Mouse (Mus musculus) embryonic fibroblast, embryonic 13.5 days (primary cell): ENCODE results near the gene Zfp974. TPM values are rescaled to one million over a fixed set of nuclear protein-coding genes. Genes with fewer than 3 reads are reported as not detected.

ENCODE experiments used
- H3K27ac ChIP-seq: 2 replicates; pipeline ENCODE4 v1.5.1; 2012; ENCODE audit warnings: low read length, control low read depth, inconsistent platforms; ENCODE audit not compliant: insufficient read depth
- H3K4me1 ChIP-seq: 2 replicates; pipeline ENCODE4 v1.6.1; 2011; ENCODE audit warnings: low read length; ENCODE audit not compliant: control insufficient read depth, insufficient read depth
- H3K4me3 ChIP-seq: 2 replicates; pipeline ENCODE4 v1.5.1; 2011; ENCODE audit warnings: mild to moderate bottlenecking, control low read depth, low read length; ENCODE audit not compliant: insufficient read depth
- CTCF ChIP-seq: IDR thresholded peaks from 2 replicates; pipeline ENCODE4 v1.5.1; 2011; ENCODE audit warnings: mild to moderate bottlenecking, control low read depth, low read length, moderate library complexity, borderline replicate concordance; ENCODE audit not compliant: insufficient read depth
- POLR2A ChIP-seq: IDR thresholded peaks from 2 replicates; pipeline ENCODE4 v1.6.1; 2011; ENCODE audit warnings: low read depth, mild to moderate bottlenecking, control low read depth, low read length, moderate library complexity
- polyA plus RNA-seq: library from polyadenylated mRNA; stranded (reverse); fragments of >200 nt; gene quantifications from 2 replicates; pipeline ENCODE4 v1.2.4, GENCODE M21; 2011; ENCODE audit warnings: low read depth; ENCODE audit not compliant: missing spikeins, insufficient read length

The Zfp974 gene
- polyA plus RNA-seq, 1 experiment, result 11.1 TPM

DNA sequence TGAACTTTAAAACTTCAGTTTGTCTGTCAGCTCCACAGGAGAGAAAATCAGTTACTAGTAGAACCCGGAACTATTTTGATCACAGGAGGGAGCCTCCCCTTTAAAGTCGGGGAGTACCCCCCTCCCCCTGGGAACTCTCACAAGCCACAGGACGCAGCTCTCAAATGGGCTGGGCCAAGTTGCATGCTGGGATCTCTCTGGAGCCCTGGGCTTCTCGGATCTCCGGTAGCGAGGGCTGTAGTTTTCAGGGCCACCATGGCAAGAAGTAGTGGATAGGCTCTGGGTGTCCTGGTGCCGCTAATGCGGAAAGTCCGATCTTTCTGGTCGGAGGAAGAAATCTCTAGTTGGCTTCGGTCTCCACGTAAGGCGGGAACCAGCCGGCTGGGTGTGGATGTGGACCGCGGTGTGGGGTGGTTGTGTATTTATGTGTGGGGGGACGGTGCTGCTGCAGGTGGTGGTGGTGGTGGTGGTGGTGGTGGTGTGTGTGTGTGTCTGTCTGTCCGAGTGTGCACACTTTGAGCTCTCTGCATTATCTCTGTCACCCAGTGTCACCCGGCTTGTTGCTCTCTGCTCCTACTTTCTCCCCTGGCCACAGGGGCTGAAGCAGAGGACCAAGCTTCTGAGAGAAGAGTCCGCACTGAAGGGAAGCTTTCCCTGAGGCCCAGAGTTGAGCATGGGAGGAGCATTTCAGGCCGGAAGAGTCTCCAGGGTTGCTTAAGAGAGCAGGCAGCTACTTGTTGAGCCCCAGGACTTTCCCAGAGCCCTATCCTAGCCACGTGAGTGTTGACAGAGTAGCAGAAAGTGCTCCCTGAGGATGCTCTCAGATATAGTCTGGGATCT, 68.6 kb downstream of the Zfp974 start:
- Histone ChIP-seq H3K4me3 (peak overlapping the region; percentile 70), H3K27ac (peak overlapping the region; percentile 81), H3K4me1 (no peaks in the 10 kb centered on the region; the same call in none of the 2 replicates)
- peak; percentile 81 for TF ChIP-seq POLR2A
- TF ChIP-seq CTCF, result no peak

DNA sequence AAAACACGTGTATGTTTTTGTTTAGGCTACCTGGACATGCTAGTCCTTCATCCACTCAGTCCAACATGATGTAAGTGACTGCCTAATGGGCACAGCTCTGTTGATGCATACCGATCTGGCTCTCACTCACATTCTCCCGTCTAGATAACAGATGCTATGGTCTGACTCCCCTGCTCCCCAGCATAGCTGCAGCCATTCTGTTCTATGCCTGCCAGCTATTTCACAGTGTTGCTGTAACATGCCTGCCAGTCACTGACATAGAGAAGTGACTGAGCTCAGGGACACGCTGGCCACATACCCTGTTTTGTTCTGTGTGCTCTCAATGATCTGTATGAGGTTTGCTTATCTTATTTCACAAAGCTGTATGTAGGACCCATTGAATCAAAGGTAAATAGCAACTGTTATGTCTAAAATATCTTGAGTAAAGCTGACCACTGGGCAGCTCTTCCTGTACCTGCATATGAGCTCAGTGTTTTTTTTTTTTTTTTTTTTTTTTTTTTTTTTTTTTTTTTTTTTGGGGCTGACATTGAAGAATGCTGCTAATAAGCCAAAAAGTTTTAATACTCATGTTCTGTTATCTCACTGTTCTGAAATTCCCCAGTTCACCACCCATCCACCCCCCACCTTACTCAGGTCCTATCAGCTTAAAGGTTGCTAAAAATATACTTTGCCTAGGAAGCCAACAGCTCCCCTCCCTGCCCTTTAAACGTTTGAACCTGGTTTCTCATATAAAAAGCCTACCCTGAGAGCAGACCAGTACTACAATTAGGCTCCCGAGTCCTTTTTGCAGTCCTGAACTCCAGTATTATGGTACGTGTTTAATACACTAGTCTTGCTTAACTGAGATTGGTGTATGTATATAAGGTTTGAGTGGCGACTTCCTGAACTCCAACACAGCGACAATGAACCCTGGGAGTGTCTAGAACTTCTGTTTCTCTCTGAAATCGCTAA, 69.7 kb downstream of the Zfp974 start:
- H3K4me3 ChIP-seq, result peak overlapping the region; percentile 70

More for the DNA sequence above, 69.7 kb downstream of the Zfp974 start:
- no peaks in the 10 kb centered on the region; the same call in none of the 2 replicates for H3K4me1 ChIP-seq
- peak overlapping the region; percentile 81 for H3K27ac ChIP-seq
- no peak for TF ChIP-seq POLR2A
- no peak for TF ChIP-seq CTCF

Other genes starting within 250 kb of the Zfp974 start
- 1.7 and 2.2 TPM in 2 replicates for gene Zfp607b, start 240.1 kb downstream of the Zfp974 start, polyA plus RNA-seq
- gene Zfp60, start 198.1 kb downstream of the Zfp974 start, polyA plus RNA-seq, result 18.1 and 23.5 TPM in 2 replicates
- 8.6 and 10.6 TPM in 2 replicates for gene Zfp626, start 122.3 kb downstream of the Zfp974 start, polyA plus RNA-seq
- gene Zfp59, start 90.9 kb downstream of the Zfp974 start, polyA plus RNA-seq, result 3.1 and 4.1 TPM in 2 replicates
- gene Zfp607a, start 71.9 kb downstream of the Zfp974 start, polyA plus RNA-seq, result 3.5 and 3.8 TPM in 2 replicates
- gene Zfp780b, start 49.7 kb upstream of the Zfp974 start, polyA plus RNA-seq, result 12.2 and 13.8 TPM in 2 replicates
- gene Zfp850, start 84.7 kb upstream of the Zfp974 start, polyA plus RNA-seq, result 3.9 and 4.1 TPM in 2 replicates
- gene Psmc4, start 120.6 kb upstream of the Zfp974 start, polyA plus RNA-seq, result 132 and 142 TPM in 2 replicates
- 0.65 TPM in 1 of 2 replicates, not detected in the other for gene Fcgbp, start 141.8 kb upstream of the Zfp974 start, polyA plus RNA-seq
- 0.08 TPM in 1 of 2 replicates, not detected in the other for gene 9530053A07Rik, start 200.0 kb upstream of the Zfp974 start, polyA plus RNA-seq
- gene Fbl, start 240.2 kb upstream of the Zfp974 start, polyA plus RNA-seq, result 148 and 168 TPM in 2 replicates